In the genomic region with DNA sequence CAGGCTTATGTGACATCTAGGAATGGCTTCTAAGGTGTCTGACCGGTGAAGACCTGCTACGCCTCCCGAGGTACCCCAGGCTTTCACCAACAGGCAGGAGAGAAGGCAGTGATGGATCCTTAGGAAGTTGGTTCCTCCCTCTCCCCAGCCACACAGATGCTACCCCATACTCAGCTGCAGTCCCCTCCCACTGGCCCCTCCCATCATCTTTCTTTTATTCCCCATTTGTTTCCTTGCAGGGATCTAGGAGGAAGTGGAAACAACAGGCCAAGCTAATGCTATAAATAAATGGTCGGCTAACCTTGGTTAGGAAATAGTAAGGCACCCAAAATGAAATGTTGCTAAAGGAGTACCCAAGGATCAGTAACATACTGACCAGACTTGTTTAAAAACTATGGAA, we compare ENCODE assay signal across 22 mouse cellular contexts.
DNase-seq lines count a peak whose midpoint lies in the region; ATAC-seq and TF ChIP-seq lines count a peak whose summit lies in the region.
"Had no signal": no experiment of that assay in that cellular context is flagged by ENCODE, and none has a peak within 500 bp of the region (broad histone marks: within the 10 kb centered on the region; RNA-seq: fewer than 3 reads in every experiment).

No protein-coding gene starts in this region.

- H3K27ac ChIP-seq in kidney, embryonic 15.5 days, result peak overlapping the region; percentile 48
- H3K27ac ChIP-seq in spleen, adult 2 months (ENCODE audit: insufficient read depth, low read length), result peak overlapping the region; percentile 12
- H3K27ac ChIP-seq: forebrain, embryonic 13.5 days; hindbrain, embryonic 15.5 days; intestine, embryonic 15.5 days; left cerebral cortex, adult 2 months; limb, embryonic 15.5 days; liver, embryonic 14.5 days had no signal

- H3K4me2 ChIP-seq in kidney, embryonic 15.5 days, result no peak overlapping the region
- H3K4me2 ChIP-seq: forebrain, embryonic 13.5 days; heart, embryonic 11.5 days; hindbrain, embryonic 15.5 days; intestine, embryonic 15.5 days; limb, embryonic 15.5 days; midbrain, embryonic 11.5 days had no signal

- H3K4me1 ChIP-seq in kidney, embryonic 15.5 days, result peaks cover 35% of the 10 kb centered on the region
- H3K4me1 ChIP-seq in spleen, adult 2 months (ENCODE audit: control insufficient read depth, insufficient read depth, insufficient read length), result peaks cover 2% of the 10 kb centered on the region; the same call in 1 of the 2 replicates

- ATAC-seq in kidney, embryonic 15.5 days (replicated peaks; ENCODE audit: low FRiP score), result no peak
- peak; percentile 71 for ATAC-seq in megakaryocyte, adult 5-6 weeks (ENCODE audit: poor library complexity, severe bottlenecking)
- ATAC-seq: forebrain, embryonic 13.5 days; intestine, embryonic 15.5 days had no signal

- H3K9ac ChIP-seq in kidney, embryonic 15.5 days, result no peak overlapping the region
- H3K9ac ChIP-seq: forebrain, embryonic 13.5 days; hindbrain, embryonic 15.5 days; intestine, embryonic 15.5 days; limb, embryonic 15.5 days; liver, embryonic 14.5 days had no signal

- DNase-seq in embryo, embryonic 10 days (ENCODE audit: low spot score), result peak; percentile 10
- DNase-seq in embryo, embryonic 10.5 days (ENCODE audit: low spot score), result no peak
- DNase-seq in kidney, postnatal 14 days, result no peak
- DNase-seq in spleen, adult 2 months (ENCODE audit: low read depth in 1 of 2, low spot score in 2 of 2), result no peak
- no peak for DNase-seq in spleen, adult 18-20 months
- no peak for DNase-seq in heart, postnatal 25 days (ENCODE audit: low spot score)
- DNase-seq: adrenal gland, adult 8-10 months; cerebellum, adult 2 months; cerebellum, postnatal 36 days; kidney, adult 8-10 months; left cerebral cortex, postnatal 4 days; lung, postnatal 4 days had no signal

- H3K9me3 ChIP-seq in kidney, embryonic 15.5 days (replicated peaks), result no peaks in the 10 kb centered on the region
- H3K9me3 ChIP-seq: forebrain, embryonic 13.5 days; hindbrain, embryonic 15.5 days; intestine, embryonic 15.5 days; limb, embryonic 15.5 days had no signal

- no peak overlapping the region for H3K4me3 ChIP-seq in kidney, embryonic 15.5 days (replicated peaks)
- no peak overlapping the region for H3K4me3 ChIP-seq in spleen, adult 2 months (ENCODE audit: extremely low read depth, insufficient read depth, insufficient read length)
- H3K4me3 ChIP-seq: forebrain, embryonic 13.5 days; hindbrain, embryonic 15.5 days; intestine, embryonic 15.5 days; left cerebral cortex, adult 2 months; limb, embryonic 15.5 days had no signal

- H3K36me3 ChIP-seq in kidney, embryonic 15.5 days, result no peaks in the 10 kb centered on the region
- H3K36me3 ChIP-seq in spleen, adult 2 months (ENCODE audit: control insufficient read depth, insufficient read depth, low read length), result no peaks in the 10 kb centered on the region
- H3K36me3 ChIP-seq: hindbrain, embryonic 15.5 days; intestine, embryonic 15.5 days; limb, embryonic 15.5 days had no signal

- H3K27me3 ChIP-seq in kidney, embryonic 15.5 days, result no peaks in the 10 kb centered on the region
- H3K27me3 ChIP-seq in spleen, adult 2 months (ENCODE audit: control insufficient read depth, insufficient read depth, low read length), result no peaks in the 10 kb centered on the region
- H3K27me3 ChIP-seq: forebrain, embryonic 13.5 days; hindbrain, embryonic 15.5 days; intestine, embryonic 15.5 days; limb, embryonic 15.5 days had no signal

- no peak for TF ChIP-seq POLR2A in spleen, adult 2 months (IDR thresholded peaks at IDR 0.05; ENCODE audit: low read depth, low read length)

- intact Hi-C loops in heart, postnatal 25 days (cut with DNase I), result no loop called here

- TF ChIP-seq CTCF in spleen, adult 2 months (IDR thresholded peaks at IDR 0.05; ENCODE audit: extremely low read depth, insufficient read depth, insufficient read length, insufficient replicate concordance), result no peak

- WGBS in kidney, embryonic 15.5 days, result 51% methylated on average over 4 of the region's 4 CpGs
- 60% methylated on average over 4 of the region's 4 CpGs for WGBS in spleen, adult 2 months
